ENCODE assay signal across 8 mouse cellular contexts in genomic region chr11:107470521-107471041, GRCm38 (mm10). TPM values are rescaled to one million over a fixed set of nuclear protein-coding genes. Genes with fewer than 3 reads are reported as not detected.
DNase-seq lines count a peak whose midpoint lies in the region; ATAC-seq lines count a peak whose summit lies in the region.

Gene Pitpnc1 (minus strand): TSS chr11:107470699.

- peak within 1 kb of the TSS; percentile 82 for H3K9ac ChIP-seq in hindbrain, embryonic 12.5 days

- peak; percentile 90 for ATAC-seq in hindbrain, embryonic 12.5 days (ENCODE audit: low FRiP score)

- H3K36me3 ChIP-seq in hindbrain, embryonic 12.5 days = no peaks in the 10 kb centered on the region

- under 1% methylated on average over 37 of the region's 37 CpGs for WGBS in hindbrain, embryonic 12.5 days

- DNase-seq in NIH3T3 (ENCODE audit: low read depth) = peak; percentile 92
- DNase-seq in cerebellum, postnatal 10 days = peak; percentile 86 to 94
- DNase-seq in frontal cortex, postnatal 10 days (ENCODE audit: low spot score in 2 of 2) = peak; percentile 77 to 88
- DNase-seq in layer of hippocampus, postnatal 25 days (ENCODE audit: extremely low spot score in 1 of 2, low spot score in 1 of 2) = peak; percentile 75 to 77
- DNase-seq in lung, postnatal 14 days = peak; percentile 89
- peak; percentile 85 for DNase-seq in ovary, postnatal 36 days (ENCODE audit: low spot score)
- peak; percentile 91 for DNase-seq in thymus, postnatal 25 days

- no peaks in the 10 kb centered on the region for H3K27me3 ChIP-seq in hindbrain, embryonic 12.5 days

- H3K4me2 ChIP-seq in hindbrain, embryonic 12.5 days (replicated peaks) = peak within 1 kb of the TSS; percentile 86

- peaks cover 21% of the 10 kb centered on the region for H3K4me1 ChIP-seq in hindbrain, embryonic 12.5 days

- no peaks in the 10 kb centered on the region for H3K9me3 ChIP-seq in hindbrain, embryonic 12.5 days (replicated peaks)

- peak within 1 kb of the TSS; percentile 66 for H3K4me3 ChIP-seq in hindbrain, embryonic 12.5 days

- peak within 1 kb of the TSS; percentile 93 for H3K27ac ChIP-seq in hindbrain, embryonic 12.5 days

RNA-seq across cellular contexts. Expression of gene Pitpnc1, which starts in this region (rescaled TPM):
- polyA plus RNA-seq in hindbrain, embryonic 12.5 days (2016; fragmentation: Nextera tagmentation; extraction: Ambion mirVana) = 36.5 and 37.1 TPM in 2 replicates
- 10 to 100 TPM; 53.6 to 58.3 TPM for total RNA-seq in layer of hippocampus, postnatal 25 days (2021)

Comparison
In these comparisons a context has a peak if more than half of its experiments do, and no peak if none do; other contexts are left out.
1. Peak in every context shown above with its lines: DNase-seq, ATAC-seq, H3K4me3 ChIP-seq and H3K27ac ChIP-seq.